In the genomic region with DNA sequence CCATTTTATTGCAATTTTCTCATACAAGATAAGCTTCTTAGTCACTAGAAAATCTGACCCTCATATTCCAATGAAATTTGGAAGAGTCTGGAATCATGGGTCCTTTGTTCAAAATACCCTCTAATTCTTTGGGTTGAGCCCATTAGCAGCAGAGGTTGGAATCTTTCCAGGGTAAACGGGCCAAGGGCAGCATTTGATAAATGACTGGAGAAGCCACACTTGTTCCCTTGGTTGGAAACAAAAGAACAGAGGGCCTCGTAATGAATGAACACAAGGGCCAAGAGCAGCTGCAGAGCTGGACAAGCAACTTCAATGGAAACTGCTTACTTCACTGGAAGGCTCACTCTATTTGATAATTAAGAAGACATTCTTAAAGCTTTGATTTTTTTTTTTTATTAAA, we compare ENCODE assay signal across 18 mouse cellular contexts.
DNase-seq lines count a peak whose midpoint lies in the region; ATAC-seq and TF ChIP-seq lines count a peak whose summit lies in the region.
"Had no signal": no experiment of that assay in that cellular context is flagged by ENCODE, and none has a peak within 500 bp of the region (broad histone marks: within the 10 kb centered on the region; RNA-seq: fewer than 3 reads in every experiment).

No protein-coding gene starts in this region.

- peak; percentile 36 for DNase-seq in adrenal gland, adult 2 months
- DNase-seq in adrenal gland, postnatal 25 days, result no peak
- peak; percentile 83 for DNase-seq in midbrain, postnatal 0 days (ENCODE audit: low spot score)
- no peak for DNase-seq in midbrain, embryonic 10.5 days (ENCODE audit: low spot score)
- no peak for DNase-seq in ovary, postnatal 10 days (ENCODE audit: low spot score)
- no peak for DNase-seq in testis, postnatal 10 days (ENCODE audit: low spot score)
- DNase-seq: gastrocnemius, postnatal 25 days; heart, postnatal 10 days; lung, adult 2 months; spleen, adult 18-20 months; thymus, postnatal 14 days had no signal

- no peaks in the 10 kb centered on the region for H3K9me3 ChIP-seq in forebrain, embryonic 16.5 days (ENCODE audit: control insufficient read depth, low read length)
- H3K9me3 ChIP-seq in forebrain, embryonic 13.5 days (replicated peaks), result no peaks in the 10 kb centered on the region
- H3K9me3 ChIP-seq in midbrain, postnatal 0 days (ENCODE audit: low read length), result no peaks in the 10 kb centered on the region
- no peaks in the 10 kb centered on the region for H3K9me3 ChIP-seq in midbrain, embryonic 10.5 days (replicated peaks)
- H3K9me3 ChIP-seq: neural tube, embryonic 13.5 days; stomach, embryonic 15.5 days had no signal

- H3K9ac ChIP-seq in forebrain, embryonic 16.5 days (replicated peaks; ENCODE audit: low read depth, low read length), result no peak overlapping the region
- H3K9ac ChIP-seq in forebrain, embryonic 13.5 days, result no peak overlapping the region
- no peak overlapping the region for H3K9ac ChIP-seq in midbrain, postnatal 0 days (replicated peaks; ENCODE audit: low read length, poor library complexity, severe bottlenecking)
- H3K9ac ChIP-seq: neural tube, embryonic 13.5 days; stomach, embryonic 15.5 days had no signal

- no peak overlapping the region for H3K4me3 ChIP-seq in forebrain, embryonic 16.5 days (replicated peaks; ENCODE audit: low read length)
- no peak overlapping the region for H3K4me3 ChIP-seq in forebrain, embryonic 13.5 days
- no peak overlapping the region for H3K4me3 ChIP-seq in midbrain, postnatal 0 days (ENCODE audit: low read depth, low read length)
- H3K4me3 ChIP-seq in midbrain, embryonic 10.5 days, result no peak overlapping the region
- H3K4me3 ChIP-seq: neural tube, embryonic 13.5 days; stomach, embryonic 15.5 days had no signal

- H3K4me1 ChIP-seq in forebrain, embryonic 16.5 days (replicated peaks; ENCODE audit: control insufficient read depth, insufficient read depth, low read length), result peaks cover 31% of the 10 kb centered on the region
- H3K4me1 ChIP-seq in forebrain, embryonic 13.5 days, result peaks cover 42% of the 10 kb centered on the region
- no peaks in the 10 kb centered on the region for H3K4me1 ChIP-seq in midbrain, postnatal 0 days (ENCODE audit: insufficient read depth, low read length)
- peaks cover 33% of the 10 kb centered on the region for H3K4me1 ChIP-seq in midbrain, embryonic 10.5 days

- H3K4me2 ChIP-seq in forebrain, embryonic 16.5 days (ENCODE audit: low read length), result no peak overlapping the region
- no peak overlapping the region for H3K4me2 ChIP-seq in forebrain, embryonic 13.5 days
- no peak overlapping the region for H3K4me2 ChIP-seq in midbrain, postnatal 0 days (ENCODE audit: low read depth, low read length, poor library complexity, severe bottlenecking)
- H3K4me2 ChIP-seq: neural tube, embryonic 13.5 days; stomach, embryonic 15.5 days had no signal

- no peaks in the 10 kb centered on the region for H3K27me3 ChIP-seq in forebrain, embryonic 16.5 days (replicated peaks; ENCODE audit: control insufficient read depth, insufficient read depth, low read length)
- no peaks in the 10 kb centered on the region for H3K27me3 ChIP-seq in forebrain, embryonic 13.5 days
- no peaks in the 10 kb centered on the region for H3K27me3 ChIP-seq in midbrain, postnatal 0 days (ENCODE audit: insufficient read depth, low read length)
- H3K27me3 ChIP-seq in midbrain, embryonic 10.5 days (ENCODE audit: low read depth, poor library complexity, severe bottlenecking), result peaks cover 9% of the 10 kb centered on the region; the same call in 1 of the 2 replicates
- H3K27me3 ChIP-seq: CH12.LX; stomach, embryonic 15.5 days had no signal

- 0 out of 2 replicates have a peak, but pooled peaks have one; percentile 19 for ATAC-seq in forebrain, embryonic 16.5 days
- ATAC-seq in forebrain, embryonic 13.5 days, result no peak
- ATAC-seq in midbrain, postnatal 0 days (ENCODE audit: low FRiP score), result no peak
- ATAC-seq: inflammation-experienced regulatory T-cells, adult 6 months; midbrain, embryonic 16.5 days had no signal

- no peak for TF ChIP-seq CTCF in midbrain, postnatal 0 days (IDR thresholded peaks at IDR 0.05)

- WGBS in forebrain, embryonic 16.5 days, result 4% methylated on average over 2 of the region's 2 CpGs
- 6% methylated on average over 2 of the region's 2 CpGs for WGBS in forebrain, embryonic 13.5 days
- WGBS in midbrain, postnatal 0 days, result 44% methylated on average over 2 of the region's 2 CpGs
- WGBS in midbrain, embryonic 10.5 days, result 40% methylated on average over 2 of the region's 2 CpGs

- H3K36me3 ChIP-seq in forebrain, embryonic 16.5 days (ENCODE audit: control insufficient read depth, insufficient read depth), result no peaks in the 10 kb centered on the region
- no peaks in the 10 kb centered on the region for H3K36me3 ChIP-seq in forebrain, embryonic 13.5 days (ENCODE audit: poor library complexity, severe bottlenecking)
- no peaks in the 10 kb centered on the region for H3K36me3 ChIP-seq in midbrain, postnatal 0 days (ENCODE audit: insufficient read depth, low read length)
- H3K36me3 ChIP-seq in midbrain, embryonic 10.5 days, result no peaks in the 10 kb centered on the region
- H3K36me3 ChIP-seq: neural tube, embryonic 13.5 days; stomach, embryonic 15.5 days had no signal

- H3K27ac ChIP-seq in forebrain, embryonic 16.5 days (ENCODE audit: low read length), result no peak overlapping the region
- no peak overlapping the region for H3K27ac ChIP-seq in forebrain, embryonic 13.5 days
- H3K27ac ChIP-seq in midbrain, postnatal 0 days (ENCODE audit: low read depth, low read length), result no peak overlapping the region
- no peak overlapping the region for H3K27ac ChIP-seq in midbrain, embryonic 10.5 days (replicated peaks)
- H3K27ac ChIP-seq: neural tube, embryonic 13.5 days; stomach, embryonic 15.5 days had no signal

Comparison
In these comparisons a context has a peak if more than half of its experiments do, and no peak if none do; other contexts are left out.
1. DNase-seq: peak in adrenal gland, adult 2 months (single experiment) and midbrain, postnatal 0 days (single experiment); none in adrenal gland, postnatal 25 days (single experiment), midbrain, embryonic 10.5 days (single experiment), ovary, postnatal 10 days (single experiment) and testis, postnatal 10 days (single experiment).